Mouse (Mus musculus) small intestine, adult 2 months (tissue): ENCODE data around the gene Cdkn2aipnl.

Experiments
- CTCF ChIP-seq: fragments of 200-500 bp; IDR thresholded peaks from 2 replicates; pipeline ENCODE4 v1.5.1; 2012; ENCODE audit warnings: low read depth, mild to moderate bottlenecking, control low read depth, inconsistent platforms, low read length, moderate library complexity, mixed read lengths; ENCODE audit not compliant: insufficient replicate concordance, insufficient read length; ENCODE audit errors: extremely low read depth
- POLR2A ChIP-seq: fragments of 200-500 bp; IDR thresholded peaks from 2 replicates; pipeline ENCODE4 v1.6.1; 2012; ENCODE audit warnings: low read depth, mild to moderate bottlenecking, control low read depth, inconsistent platforms, low read length, moderate library complexity

DNA sequence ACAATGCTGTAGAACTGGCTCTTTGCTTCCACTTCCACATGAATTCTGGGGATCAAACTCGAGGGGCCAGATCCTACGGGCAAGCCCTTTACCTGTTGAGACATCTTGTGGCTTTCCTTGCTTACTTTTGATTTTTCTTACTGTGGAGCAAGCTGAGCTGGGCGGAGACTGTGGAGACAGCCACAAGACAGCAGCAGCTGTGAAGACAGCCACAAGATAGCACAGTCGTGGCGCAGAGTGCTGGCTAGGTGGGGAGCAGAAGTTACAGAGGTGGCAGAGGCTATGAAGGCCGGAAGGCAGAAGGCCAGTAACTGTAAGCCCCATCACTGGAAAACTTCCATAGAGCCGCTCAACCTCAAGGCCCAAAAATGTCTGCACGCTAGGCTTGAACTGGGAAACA lies 5.7 kb upstream of the Cdkn2aipnl start:
- TF ChIP-seq CTCF (no peak), POLR2A (no peak)
